Mouse (Mus musculus) gastrocnemius, adult 8-10 months (tissue): Measurements from ENCODE around the gene Zfp462. TPM values are rescaled to one million over a fixed set of nuclear protein-coding genes. Genes with fewer than 3 reads are reported as not detected.

Experiments used
- DNase-seq, 2 experiments: peaks; one replicate each; pipeline ENCODE4 v3.0.0; 2022; ENCODE audit warnings: low spot score in 2 of 2
- total RNA-seq, 4 experiments: library from RNA; stranded (reverse); gene quantifications; 2 replicates each; pipeline ENCODE4 v1.2.4; 2022

Zfp462 gene
- total RNA-seq, 4 experiments from 2014 or later = 11.1 to 33.7 (median 15.5) TPM

GRCm38 (mm10) chr4:55042573-55042972 lies 97.7 kb downstream of the Zfp462 start:
- DNase-seq = no peak

GRCm38 (mm10) chr4:55047266-55047665 lies 102.4 kb downstream of the Zfp462 start:
- DNase-seq = no peak

GRCm38 (mm10) chr4:55049938-55050610 lies 105.2 kb downstream of the Zfp462 start:
- DNase-seq = no peak

GRCm38 (mm10) chr4:55051345-55051744 lies 106.5 kb downstream of the Zfp462 start:
- DNase-seq = no peak

GRCm38 (mm10) chr4:55052686-55053085 lies 107.8 kb downstream of the Zfp462 start:
- no peak for DNase-seq

- DNase-seq = no peak
Observed at GRCm38 (mm10) chr4:55057666-55058455, 113.0 kb downstream of the Zfp462 start.

- no peak for DNase-seq
Observed at GRCm38 (mm10) chr4:55058901-55059300, 114.1 kb downstream of the Zfp462 start.

- no peak for DNase-seq
Observed at GRCm38 (mm10) chr4:55066341-55067170, 121.7 kb downstream of the Zfp462 start.

- no peak for DNase-seq
Observed at GRCm38 (mm10) chr4:55071535-55071934, 126.7 kb downstream of the Zfp462 start.

- DNase-seq = peak in 1 of 2 experiments; percentile 15
Observed at GRCm38 (mm10) chr4:55077133-55077889, 132.5 kb downstream of the Zfp462 start.

- no peak for DNase-seq
Observed at GRCm38 (mm10) chr4:55077902-55078716, 133.3 kb downstream of the Zfp462 start.

- no peak for DNase-seq
Observed at GRCm38 (mm10) chr4:55079056-55079455, 134.2 kb downstream of the Zfp462 start.

GRCm38 (mm10) chr4:55084080-55084688 lies 139.3 kb downstream of the Zfp462 start:
- no peak for DNase-seq

- no peak for DNase-seq
Observed at GRCm38 (mm10) chr4:55088153-55088552, 143.3 kb downstream of the Zfp462 start.

- no peak for DNase-seq
Observed at GRCm38 (mm10) chr4:55088922-55089321, 144.1 kb downstream of the Zfp462 start.

- DNase-seq = no peak
Observed at GRCm38 (mm10) chr4:55097157-55097556, 152.3 kb downstream of the Zfp462 start.

GRCm38 (mm10) chr4:55098366-55098765 lies 153.5 kb downstream of the Zfp462 start:
- no peak for DNase-seq

- no peak for DNase-seq
Observed at GRCm38 (mm10) chr4:55100851-55101250, 156.0 kb downstream of the Zfp462 start.

GRCm38 (mm10) chr4:55101601-55102000 lies 156.8 kb downstream of the Zfp462 start:
- no peak for DNase-seq

GRCm38 (mm10) chr4:55102382-55102781 lies 157.5 kb downstream of the Zfp462 start:
- no peak for DNase-seq
